Mouse (Mus musculus): ENCODE measurements around the gene Usp3. TPM values are rescaled to one million over a fixed set of nuclear protein-coding genes. Genes with fewer than 3 reads are reported as not detected.
A peak's percentile ranks its signal among the peaks of the same experiment; 100 is the strongest.

Gene Usp3
- polyA plus RNA-seq, 1 experiment from 2014 or later, result 106 TPM

- peaks cover 4% of the 10 kb centered on the region; the same call in 1 of the 2 replicates for H3K36me3 ChIP-seq (replicated peaks; ENCODE audit: control insufficient read depth, insufficient read depth, low read depth, low read length)
- 76% methylated on average over 2 of the region's 2 CpGs for WGBS
These were observed 91.7 kb downstream of the Usp3 start for GRCm38 (mm10) chr9:66501248-66501647.

GRCm38 (mm10) chr9:66493992-66494391 is 99.0 kb downstream of the Usp3 start:
- H3K4me2 ChIP-seq (ENCODE audit: low read depth, low read length), result no peak overlapping the region
- no peaks in the 10 kb centered on the region for H3K4me1 ChIP-seq (ENCODE audit: control insufficient read depth, insufficient read depth, low read length)
- H3K36me3 ChIP-seq (replicated peaks; ENCODE audit: control insufficient read depth, insufficient read depth, low read depth, low read length), result no peaks in the 10 kb centered on the region; the same call in 1 of the 2 replicates
- no peak overlapping the region for H3K27ac ChIP-seq (replicated peaks; ENCODE audit: low read depth, low read length)
- no peak overlapping the region for H3K4me3 ChIP-seq (ENCODE audit: low read depth, low read length)
- no peak overlapping the region for H3K9ac ChIP-seq (replicated peaks; ENCODE audit: low read length)
- no peak for DNase-seq (ENCODE audit: low spot score)
- H3K9me3 ChIP-seq (replicated peaks; ENCODE audit: control insufficient read depth, low read length), result no peaks in the 10 kb centered on the region
- ATAC-seq (replicated peaks; ENCODE audit: insufficient number of reproducible peaks, low FRiP score, low TSS enrichment, low read depth), result no peak
- no peaks in the 10 kb centered on the region for H3K27me3 ChIP-seq (ENCODE audit: control insufficient read depth, insufficient read depth, low read length)

More at GRCm38 (mm10) chr9:66501248-66501647, 91.7 kb downstream of the Usp3 start:
- no peaks in the 10 kb centered on the region for H3K4me1 ChIP-seq (ENCODE audit: control insufficient read depth, insufficient read depth, low read length)
- H3K9me3 ChIP-seq (replicated peaks; ENCODE audit: control insufficient read depth, low read length), result no peaks in the 10 kb centered on the region
- no peak overlapping the region for H3K9ac ChIP-seq (replicated peaks; ENCODE audit: low read length)
- no peak overlapping the region for H3K27ac ChIP-seq (replicated peaks; ENCODE audit: low read depth, low read length)
- DNase-seq (ENCODE audit: low spot score), result no peak
- no peaks in the 10 kb centered on the region for H3K27me3 ChIP-seq (ENCODE audit: control insufficient read depth, insufficient read depth, low read length)
- no peak overlapping the region for H3K4me2 ChIP-seq (ENCODE audit: low read depth, low read length)
- no peak for ATAC-seq (replicated peaks; ENCODE audit: insufficient number of reproducible peaks, low FRiP score, low TSS enrichment, low read depth)
- H3K4me3 ChIP-seq (ENCODE audit: low read depth, low read length), result no peak overlapping the region

DNA sequence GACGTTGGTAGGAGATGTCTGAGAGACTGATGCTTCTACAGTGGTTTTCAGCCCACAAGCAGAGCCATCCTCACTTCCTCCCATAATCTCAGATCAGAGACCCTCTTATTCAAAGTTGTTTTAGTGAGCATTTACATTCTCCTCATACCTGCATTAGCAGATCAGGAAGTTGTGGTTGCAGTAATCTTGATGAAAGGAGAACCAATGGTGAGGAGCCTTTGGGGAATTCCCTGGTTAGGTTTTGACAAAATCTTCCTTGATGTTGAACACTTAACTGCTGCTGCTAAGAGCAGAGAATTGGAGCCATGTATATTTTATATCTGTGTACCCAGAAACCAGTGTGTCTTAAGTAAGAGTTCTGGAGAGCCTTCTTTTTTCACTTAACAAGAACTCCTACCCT is 100.6 kb downstream of the Usp3 start:
- Histone ChIP-seq H3K9ac (replicated peaks; ENCODE audit: low read length) (no peak overlapping the region), H3K9me3 (replicated peaks; ENCODE audit: control insufficient read depth, low read length) (no peaks in the 10 kb centered on the region), H3K36me3 (replicated peaks; ENCODE audit: control insufficient read depth, insufficient read depth, low read depth, low read length) (no peaks in the 10 kb centered on the region; the same call in 1 of the 2 replicates), H3K27me3 (ENCODE audit: control insufficient read depth, insufficient read depth, low read length) (no peaks in the 10 kb centered on the region), H3K4me3 (ENCODE audit: low read depth, low read length) (no peak overlapping the region), H3K4me2 (ENCODE audit: low read depth, low read length) (no peak overlapping the region), H3K27ac (replicated peaks; ENCODE audit: low read depth, low read length) (no peak overlapping the region), H3K4me1 (ENCODE audit: control insufficient read depth, insufficient read depth, low read length) (no peaks in the 10 kb centered on the region)
- no peak for DNase-seq (ENCODE audit: low spot score)
- WGBS, result 89% methylated on average over 1 of the region's 1 CpGs
- ATAC-seq (replicated peaks; ENCODE audit: insufficient number of reproducible peaks, low FRiP score, low TSS enrichment, low read depth), result no peak

- Histone ChIP-seq H3K4me1 (ENCODE audit: control insufficient read depth, insufficient read depth, low read length) (no peaks in the 10 kb centered on the region), H3K27me3 (ENCODE audit: control insufficient read depth, insufficient read depth, low read length) (no peaks in the 10 kb centered on the region), H3K36me3 (replicated peaks; ENCODE audit: control insufficient read depth, insufficient read depth, low read depth, low read length) (no peaks in the 10 kb centered on the region; the same call in 1 of the 2 replicates), H3K4me3 (ENCODE audit: low read depth, low read length) (no peak overlapping the region), H3K9ac (replicated peaks; ENCODE audit: low read length) (no peak overlapping the region), H3K4me2 (ENCODE audit: low read depth, low read length) (no peak overlapping the region), H3K9me3 (replicated peaks; ENCODE audit: control insufficient read depth, low read length) (no peaks in the 10 kb centered on the region), H3K27ac (replicated peaks; ENCODE audit: low read depth, low read length) (no peak overlapping the region)
- DNase-seq (ENCODE audit: low spot score) (no peak), ATAC-seq (replicated peaks; ENCODE audit: insufficient number of reproducible peaks, low FRiP score, low TSS enrichment, low read depth) (no peak)
These were observed 104.2 kb downstream of the Usp3 start for GRCm38 (mm10) chr9:66488786-66489185.

DNA sequence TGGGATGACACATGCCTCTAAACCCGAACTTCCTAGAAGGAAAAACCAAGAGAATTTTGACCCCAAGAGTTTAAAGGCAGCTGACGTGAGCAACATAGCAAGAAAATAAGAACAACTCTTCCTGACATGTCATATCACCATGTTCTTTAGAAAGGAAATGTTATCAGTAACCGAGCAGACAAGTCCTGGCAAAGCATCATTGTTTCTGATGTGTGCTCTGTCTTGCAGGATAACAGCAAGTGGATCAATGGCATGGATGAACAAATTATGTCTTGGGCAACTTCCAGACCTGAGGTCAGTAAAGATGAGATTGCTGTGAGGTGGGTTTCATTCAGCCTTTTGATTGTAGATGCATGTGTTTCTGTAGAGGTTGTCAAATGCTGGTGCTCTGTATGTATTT is 109.5 kb downstream of the Usp3 start:
- no peaks in the 10 kb centered on the region for H3K4me1 ChIP-seq (ENCODE audit: control insufficient read depth, insufficient read depth, low read length)
- no peak for ATAC-seq (replicated peaks; ENCODE audit: insufficient number of reproducible peaks, low FRiP score, low TSS enrichment, low read depth)
- 92% methylated on average over 3 of the region's 3 CpGs for WGBS
- H3K36me3 ChIP-seq (replicated peaks; ENCODE audit: control insufficient read depth, insufficient read depth, low read depth, low read length), result no peaks in the 10 kb centered on the region
- no peak overlapping the region for H3K4me3 ChIP-seq (ENCODE audit: low read depth, low read length)
- no peaks in the 10 kb centered on the region for H3K27me3 ChIP-seq (ENCODE audit: control insufficient read depth, insufficient read depth, low read length)
- no peak overlapping the region for H3K4me2 ChIP-seq (ENCODE audit: low read depth, low read length)
- no peak overlapping the region for H3K27ac ChIP-seq (replicated peaks; ENCODE audit: low read depth, low read length)
- H3K9ac ChIP-seq (replicated peaks; ENCODE audit: low read length), result no peak overlapping the region
- no peak for DNase-seq (ENCODE audit: low spot score)
- H3K9me3 ChIP-seq (replicated peaks; ENCODE audit: control insufficient read depth, low read length), result no peaks in the 10 kb centered on the region

- Histone ChIP-seq H3K4me1 (ENCODE audit: control insufficient read depth, insufficient read depth, low read length) (no peaks in the 10 kb centered on the region), H3K9me3 (replicated peaks; ENCODE audit: control insufficient read depth, low read length) (no peaks in the 10 kb centered on the region), H3K36me3 (replicated peaks; ENCODE audit: control insufficient read depth, insufficient read depth, low read depth, low read length) (peaks cover 2% of the 10 kb centered on the region; the same call in 1 of the 2 replicates), H3K4me2 (ENCODE audit: low read depth, low read length) (no peak overlapping the region), H3K27me3 (ENCODE audit: control insufficient read depth, insufficient read depth, low read length) (no peaks in the 10 kb centered on the region), H3K27ac (replicated peaks; ENCODE audit: low read depth, low read length) (no peak overlapping the region), H3K9ac (replicated peaks; ENCODE audit: low read length) (no peak overlapping the region), H3K4me3 (ENCODE audit: low read depth, low read length) (no peak overlapping the region)
- ATAC-seq (replicated peaks; ENCODE audit: insufficient number of reproducible peaks, low FRiP score, low TSS enrichment, low read depth) (no peak), DNase-seq (ENCODE audit: low spot score) (no peak)
- 90% methylated on average over 2 of the region's 2 CpGs for WGBS
These were observed 115.2 kb downstream of the Usp3 start for GRCm38 (mm10) chr9:66477785-66478184.

DNA sequence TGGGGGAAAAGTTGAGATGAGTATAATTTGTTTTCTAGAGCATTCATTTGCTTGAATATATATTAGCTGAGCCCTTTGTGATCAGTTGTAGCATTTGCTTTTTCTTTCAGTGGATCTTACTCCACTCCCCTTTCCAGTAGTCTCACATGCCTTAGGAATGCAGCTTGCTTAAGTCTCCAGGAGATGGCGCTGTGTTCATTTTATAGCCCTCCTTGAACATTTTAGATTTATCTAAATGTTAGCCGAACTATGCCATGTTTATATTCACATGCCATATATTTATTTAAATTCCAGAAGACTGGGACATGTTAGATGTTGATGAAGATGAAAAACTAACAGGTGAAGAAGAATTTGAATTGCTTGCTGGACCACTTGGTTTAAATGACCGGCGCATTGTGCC is 127.9 kb downstream of the Usp3 start:
- Histone ChIP-seq H3K4me3 (ENCODE audit: low read depth, low read length) (no peak overlapping the region), H3K4me1 (ENCODE audit: control insufficient read depth, insufficient read depth, low read length) (no peaks in the 10 kb centered on the region), H3K27me3 (ENCODE audit: control insufficient read depth, insufficient read depth, low read length) (no peaks in the 10 kb centered on the region), H3K27ac (replicated peaks; ENCODE audit: low read depth, low read length) (no peak overlapping the region), H3K9me3 (replicated peaks; ENCODE audit: control insufficient read depth, low read length) (no peaks in the 10 kb centered on the region), H3K36me3 (replicated peaks; ENCODE audit: control insufficient read depth, insufficient read depth, low read depth, low read length) (peaks cover 3% of the 10 kb centered on the region), H3K4me2 (ENCODE audit: low read depth, low read length) (no peak overlapping the region), H3K9ac (replicated peaks; ENCODE audit: low read length) (no peak overlapping the region)
- no peak for ATAC-seq (replicated peaks; ENCODE audit: insufficient number of reproducible peaks, low FRiP score, low TSS enrichment, low read depth)
- 59% methylated on average over 4 of the region's 4 CpGs for WGBS
- DNase-seq (ENCODE audit: low spot score), result peak; percentile 74

Data from embryonic facial prominence, embryonic 11.5 days (tissue).